Mouse (Mus musculus) forebrain, postnatal 0 days (tissue): ENCODE measurements around the gene Fkbpl. TPM values are rescaled to one million over a fixed set of nuclear protein-coding genes. Genes with fewer than 3 reads are reported as not detected.

Experiments
- ATAC-seq: fragments of 200-750 bp; cut with Nextera tagmentation; 2 replicates; pipeline ENCODE4 v1.8.0; 2017; ENCODE audit warnings: mild to moderate bottlenecking, moderate library complexity
- DNase-seq: peaks from one replicate; pipeline ENCODE4 v3.0.0-alpha.2; 2015
- H3K27ac ChIP-seq: fragments of 300-500 bp; sonication (generic); 2 replicates; pipeline ENCODE4 v1.5.1; 2014; ENCODE audit warnings: low read depth, mild to moderate bottlenecking, antibody characterized with exemption, low read length, moderate library complexity, mixed read lengths
- H3K27me3 ChIP-seq: fragments of 300-500 bp; sonication (generic); 2 replicates; pipeline ENCODE4 v1.6.1; 2014; ENCODE audit warnings: mild to moderate bottlenecking, low read length, mixed read lengths; ENCODE audit not compliant: insufficient read depth
- H3K36me3 ChIP-seq: fragments of 300-500 bp; sonication (generic); 2 replicates; pipeline ENCODE4 v1.6.1; 2014; ENCODE audit warnings: mild to moderate bottlenecking, moderate library complexity; ENCODE audit not compliant: insufficient read depth
- H3K4me1 ChIP-seq: fragments of 300-500 bp; sonication (generic); 2 replicates; pipeline ENCODE4 v1.6.1; 2014; ENCODE audit warnings: antibody characterized with exemption; ENCODE audit not compliant: insufficient read depth
- H3K4me2 ChIP-seq: fragments of 300-500 bp; sonication (generic); 2 replicates; pipeline ENCODE4 v1.6.1; 2014; ENCODE audit warnings: low read depth, mild to moderate bottlenecking, moderate library complexity
- H3K4me3 ChIP-seq: fragments of 300-500 bp; sonication (generic); 2 replicates; pipeline ENCODE4 v1.5.1; 2014; ENCODE audit warnings: low read depth, low read length, mixed read lengths
- H3K9ac ChIP-seq: fragments of 300-500 bp; sonication (generic); 2 replicates; pipeline ENCODE4 v1.6.1; 2014; ENCODE audit warnings: mild to moderate bottlenecking
- H3K9me3 ChIP-seq: fragments of 300-500 bp; sonication (generic); 2 replicates; pipeline ENCODE4 v1.6.1; 2016; ENCODE audit warnings: low read length
- CTCF ChIP-seq: sonication (generic); IDR thresholded peaks from 2 replicates; pipeline ENCODE4 v1.5.1; 2016; ENCODE audit warnings: antibody characterized with exemption, control low read depth, low read depth
- WGBS: fragments of 180-500 bp; shearing (Covaris S2); extraction: QIAGEN DNeasy Blood & Tissue Kit; methylation state at CpG from one replicate; pipeline ENCODE4 v1.1.7; 2014; 5-methylcytosine and 5-hydroxymethylcytosine counted together
- polyA plus RNA-seq: library from polyadenylated mRNA; unstranded; fragments of >200 nt; fragmentation: Nextera tagmentation; extraction: Ambion mirVana; gene quantifications from 2 replicates; pipeline ENCODE4 v1.2.1, GENCODE M21; 2015
- total RNA-seq: library from RNA; depleted of rRNA; stranded (reverse); fragments of >200 nt; gene quantifications from 2 replicates; pipeline ENCODE4 v1.2.3, GENCODE M21; 2014

Fkbpl gene
- total and polyA plus RNA-seq, 2 experiments from 2014 or later, result 9.6 to 11.4 TPM

DNA sequence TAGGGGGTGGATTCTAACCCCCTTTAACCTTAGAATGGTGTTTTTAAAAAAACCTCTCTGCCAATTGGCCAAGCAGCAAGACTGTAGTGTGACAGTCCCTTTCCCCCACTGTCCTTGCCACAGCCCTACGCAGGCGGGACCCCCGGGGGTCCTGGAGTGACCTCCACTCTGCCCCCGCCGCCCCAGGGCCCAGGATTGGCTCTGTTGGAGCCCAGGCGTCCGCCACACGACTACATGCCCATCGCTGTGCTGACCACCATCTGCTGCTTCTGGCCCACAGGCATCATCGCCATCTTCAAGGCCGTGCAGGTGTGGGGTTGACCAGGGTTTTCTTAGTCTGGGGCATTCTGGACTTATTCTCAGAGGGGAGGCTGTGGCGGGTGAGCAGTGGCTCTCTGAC lies 12.9 kb upstream of the Fkbpl start:
- DNase-seq, result no peak
- TF ChIP-seq CTCF, result no peak
- 9% methylated on average over 12 of the region's 12 CpGs for WGBS
- no peak overlapping the region for H3K27ac ChIP-seq
- peak overlapping the region; percentile 92 for H3K4me2 ChIP-seq
- peak overlapping the region; percentile 19; the same call in 1 of the 2 replicates for H3K9ac ChIP-seq
- H3K36me3 ChIP-seq, result no peaks in the 10 kb centered on the region
- H3K4me3 ChIP-seq, result peak overlapping the region; percentile 45
- H3K9me3 ChIP-seq, result no peaks in the 10 kb centered on the region
- no peak for ATAC-seq
- peaks cover 21% of the 10 kb centered on the region for H3K4me1 ChIP-seq
- H3K27me3 ChIP-seq, result no peaks in the 10 kb centered on the region

DNA sequence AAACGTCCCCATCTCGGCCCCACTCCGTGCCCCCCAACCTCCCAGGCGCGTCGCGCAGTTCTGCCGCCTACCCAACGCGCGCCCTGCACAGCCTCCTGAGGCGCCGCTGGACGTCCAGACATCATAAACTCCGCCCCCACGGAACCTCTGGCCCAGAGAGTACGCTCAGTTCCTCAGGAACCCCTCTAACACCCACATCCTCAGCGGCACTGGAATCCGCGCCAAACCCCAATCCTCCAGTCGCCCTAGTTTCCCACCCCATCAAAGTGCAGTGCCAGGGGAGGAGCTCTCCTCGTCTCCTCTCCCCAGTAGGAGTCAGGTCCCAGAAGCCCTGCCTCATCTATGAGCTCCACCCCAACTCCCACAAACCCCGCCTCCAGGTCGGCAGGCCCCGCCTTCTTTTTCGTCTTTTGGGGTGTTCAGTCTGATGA lies 12.3 kb upstream of the Fkbpl start:
- H3K27ac ChIP-seq, result no peak overlapping the region
- no peak for TF ChIP-seq CTCF
- H3K27me3 ChIP-seq, result no peaks in the 10 kb centered on the region
- H3K9me3 ChIP-seq, result no peaks in the 10 kb centered on the region
- peak overlapping the region; percentile 92 for H3K4me2 ChIP-seq
- peaks cover 21% of the 10 kb centered on the region for H3K4me1 ChIP-seq
- peak; percentile 59 for DNase-seq
- H3K4me3 ChIP-seq, result peak overlapping the region; percentile 45
- ATAC-seq, result peak; percentile 44
- 2% methylated on average over 26 of the region's 26 CpGs for WGBS
- H3K36me3 ChIP-seq, result no peaks in the 10 kb centered on the region
- H3K9ac ChIP-seq, result peak overlapping the region; percentile 19; the same call in 1 of the 2 replicates

DNA sequence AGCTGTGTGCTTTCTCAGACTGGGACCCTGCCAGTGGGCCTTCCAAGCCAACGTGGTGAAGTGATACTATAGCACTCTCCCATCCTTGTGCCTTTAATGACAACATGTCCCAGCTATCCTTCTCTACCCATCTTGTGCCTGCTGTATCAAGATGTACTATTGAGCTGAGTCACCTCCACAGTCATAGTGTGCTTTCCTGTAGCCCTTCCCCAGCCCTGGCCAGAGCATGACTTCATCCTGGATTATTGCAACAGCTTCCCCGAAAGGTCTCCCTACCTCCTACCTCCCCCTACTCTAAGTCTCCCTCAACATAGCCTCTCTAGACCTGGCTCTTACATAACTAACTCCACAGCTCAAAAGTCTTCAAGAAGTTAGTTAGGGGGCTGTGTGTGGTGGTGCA lies 8.9 kb upstream of the Fkbpl start:
- H3K9me3 ChIP-seq, result no peaks in the 10 kb centered on the region
- 70% methylated on average over 2 of the region's 2 CpGs for WGBS
- H3K27me3 ChIP-seq, result no peaks in the 10 kb centered on the region
- no peak overlapping the region for H3K4me2 ChIP-seq
- DNase-seq (no peak), ATAC-seq (no peak)
- H3K4me3 ChIP-seq, result no peak overlapping the region
- no peak overlapping the region for H3K9ac ChIP-seq
- no peak for TF ChIP-seq CTCF
- no peaks in the 10 kb centered on the region for H3K36me3 ChIP-seq
- peaks cover 7% of the 10 kb centered on the region for H3K4me1 ChIP-seq
- no peak overlapping the region for H3K27ac ChIP-seq

DNA sequence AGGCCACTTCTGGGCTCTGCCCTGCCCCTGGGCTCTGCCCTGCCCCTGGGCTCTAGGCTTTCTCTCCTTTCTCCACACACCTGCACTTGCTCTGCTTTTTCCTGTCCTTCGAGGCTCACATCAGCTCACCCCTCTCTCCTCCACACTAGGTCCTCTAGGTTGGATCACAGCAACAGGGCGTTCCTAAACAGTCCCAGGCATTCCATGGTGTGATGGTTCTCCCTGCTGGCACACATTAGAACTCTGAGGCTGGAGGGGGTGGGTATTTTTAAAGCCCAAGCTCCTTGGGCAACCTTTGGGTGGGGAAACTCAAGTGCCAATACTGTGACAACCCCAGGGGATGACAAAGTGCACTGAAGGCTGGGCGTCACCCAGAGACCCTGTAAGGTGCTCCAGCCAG lies 7.1 kb upstream of the Fkbpl start:
- DNase-seq (no peak), ATAC-seq (no peak)
- Histone ChIP-seq H3K27ac (no peak overlapping the region), H3K9me3 (no peaks in the 10 kb centered on the region), H3K4me2 (no peak overlapping the region), H3K36me3 (no peaks in the 10 kb centered on the region), H3K4me1 (no peaks in the 10 kb centered on the region), H3K27me3 (no peaks in the 10 kb centered on the region), H3K4me3 (no peak overlapping the region), H3K9ac (no peak overlapping the region)
- TF ChIP-seq CTCF, result no peak
- WGBS, result 53% methylated on average over 3 of the region's 3 CpGs

DNA sequence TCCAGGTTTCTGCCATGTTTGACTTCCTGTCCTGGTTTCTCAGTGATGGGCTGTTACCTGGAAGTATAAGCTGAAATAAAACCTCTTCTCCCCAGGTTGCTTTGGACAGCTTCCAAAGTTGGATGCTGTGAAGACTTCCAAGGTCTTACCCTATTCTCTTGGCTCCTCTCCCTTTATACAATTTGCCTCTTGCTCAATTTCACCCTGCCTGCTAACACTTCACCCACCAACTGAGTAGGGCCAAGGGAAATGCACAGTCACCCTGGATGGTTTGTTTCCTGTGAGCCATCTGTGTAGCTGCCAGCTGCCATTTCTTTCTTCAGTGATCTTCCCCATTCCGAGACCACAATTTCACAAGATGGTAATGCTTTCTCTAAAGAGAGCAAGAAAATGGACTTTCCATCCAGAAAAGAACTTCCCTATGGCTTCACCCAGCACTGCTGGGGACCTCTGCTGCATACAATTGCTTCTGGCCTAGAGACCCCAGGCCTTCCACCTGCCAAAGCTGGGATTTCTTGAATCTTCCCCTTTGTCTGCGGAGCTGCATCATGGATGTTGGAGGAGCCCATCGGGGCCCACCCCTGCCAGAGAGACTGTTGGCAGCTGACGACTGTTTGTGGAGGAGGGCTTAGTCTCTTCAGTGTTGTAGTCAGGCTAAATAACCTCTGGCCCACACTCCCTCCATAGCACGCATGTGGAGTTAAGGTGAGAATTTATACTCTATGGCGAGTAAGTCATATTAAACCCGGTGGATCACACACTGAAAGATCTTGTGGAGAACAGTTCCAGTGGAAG lies 4.9 kb upstream of the Fkbpl start:
- no peaks in the 10 kb centered on the region for H3K9me3 ChIP-seq
- no peak overlapping the region for H3K4me2 ChIP-seq
- H3K9ac ChIP-seq, result no peak overlapping the region
- H3K27ac ChIP-seq, result no peak overlapping the region; the same call in 1 of the 2 replicates
- 73% methylated on average over 7 of the region's 7 CpGs for WGBS
- DNase-seq (no peak), ATAC-seq (no peak)
- no peaks in the 10 kb centered on the region for H3K36me3 ChIP-seq
- H3K4me1 ChIP-seq, result no peaks in the 10 kb centered on the region
- TF ChIP-seq CTCF, result no peak
- no peaks in the 10 kb centered on the region for H3K27me3 ChIP-seq
- H3K4me3 ChIP-seq, result no peak overlapping the region

DNA sequence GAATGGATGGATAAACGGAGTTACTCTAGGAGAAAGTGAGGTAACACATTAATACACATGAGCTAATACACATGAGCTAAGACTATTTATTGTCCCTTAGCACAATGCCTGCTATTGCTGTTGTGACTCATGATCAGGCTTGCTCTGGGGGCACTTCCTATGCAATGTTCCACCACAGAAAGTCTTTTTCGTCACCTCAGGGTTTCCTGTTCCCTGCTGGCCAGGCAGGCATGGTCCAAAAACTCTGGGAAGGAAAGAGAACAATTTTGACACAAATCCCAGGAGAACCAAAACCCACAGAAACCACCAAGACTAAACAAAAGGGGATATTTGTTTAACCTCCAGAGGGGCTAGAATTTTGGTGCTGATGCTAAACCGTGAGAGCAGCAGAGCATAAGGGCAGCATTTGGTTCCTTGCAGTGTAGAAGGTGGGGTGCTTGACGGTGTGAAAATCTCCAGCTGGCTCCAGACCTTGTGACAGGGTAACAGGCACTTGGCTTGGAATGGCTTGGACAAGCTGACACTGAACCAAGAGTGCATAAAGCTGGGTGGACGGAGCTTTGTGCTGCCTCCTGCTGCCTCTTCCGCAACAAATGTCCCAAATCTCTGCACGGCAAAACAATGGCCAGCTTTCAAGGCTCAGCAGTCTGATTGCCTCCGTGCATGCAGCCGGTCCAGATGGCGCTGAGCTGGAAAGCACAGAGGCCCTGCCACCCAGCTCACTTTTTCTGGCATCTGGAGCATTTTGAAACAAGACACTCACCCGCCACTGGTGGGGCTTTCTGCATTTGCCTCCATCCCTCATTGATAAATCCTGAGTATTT lies 3.6 kb upstream of the Fkbpl start:
- Histone ChIP-seq H3K4me3 (no peak overlapping the region), H3K27ac (peak overlapping the region; percentile 58), H3K27me3 (no peaks in the 10 kb centered on the region), H3K4me2 (no peak overlapping the region), H3K9me3 (no peaks in the 10 kb centered on the region), H3K36me3 (no peaks in the 10 kb centered on the region), H3K4me1 (0 out of 2 replicates have a peak, but pooled peaks cover 8% of the 10 kb centered on the region), H3K9ac (no peak overlapping the region)
- no peak for TF ChIP-seq CTCF
- DNase-seq (peak; percentile 56), ATAC-seq (peak; percentile 38)
- 7% methylated on average over 11 of the region's 11 CpGs for WGBS

DNA sequence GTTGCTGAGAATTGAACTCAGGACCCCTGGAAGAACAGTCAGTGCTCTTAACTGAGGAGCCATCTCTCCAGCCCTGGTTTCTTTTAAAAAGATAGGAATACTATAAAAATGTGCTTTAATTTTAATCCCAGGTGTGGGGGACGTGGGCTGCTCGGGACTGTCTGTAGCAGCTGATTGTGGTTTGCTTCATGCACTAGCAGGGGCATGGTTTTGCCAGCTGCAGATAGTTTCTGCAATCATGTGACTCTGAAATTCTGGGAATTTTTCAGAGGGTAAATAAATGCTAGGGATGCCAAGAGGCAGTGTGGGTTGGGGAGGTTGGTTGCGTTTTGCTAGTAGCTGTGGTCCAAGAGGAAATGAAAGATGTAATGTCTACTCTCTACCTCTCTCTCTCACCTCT lies 2.6 kb upstream of the Fkbpl start:
- DNase-seq (no peak), ATAC-seq (no peak)
- Histone ChIP-seq H3K27ac (no peak overlapping the region), H3K4me3 (no peak overlapping the region), H3K9me3 (no peaks in the 10 kb centered on the region), H3K36me3 (no peaks in the 10 kb centered on the region), H3K4me2 (no peak overlapping the region), H3K9ac (no peak overlapping the region), H3K4me1 (peaks cover 12% of the 10 kb centered on the region; the same call in 1 of the 2 replicates), H3K27me3 (no peaks in the 10 kb centered on the region)
- no peak for TF ChIP-seq CTCF
- 81% methylated on average over 3 of the region's 3 CpGs for WGBS
